Mouse (Mus musculus) fat pad, adult 2 months (tissue): ENCODE measurements around the gene Tmem208.

Experiments
- DNase-seq: peaks from one replicate; pipeline ENCODE4 v3.0.0-alpha.2; 2011; ENCODE audit warnings: low read depth, low spot score; ENCODE audit errors: extremely low read depth

Gene Tmem208

DNA sequence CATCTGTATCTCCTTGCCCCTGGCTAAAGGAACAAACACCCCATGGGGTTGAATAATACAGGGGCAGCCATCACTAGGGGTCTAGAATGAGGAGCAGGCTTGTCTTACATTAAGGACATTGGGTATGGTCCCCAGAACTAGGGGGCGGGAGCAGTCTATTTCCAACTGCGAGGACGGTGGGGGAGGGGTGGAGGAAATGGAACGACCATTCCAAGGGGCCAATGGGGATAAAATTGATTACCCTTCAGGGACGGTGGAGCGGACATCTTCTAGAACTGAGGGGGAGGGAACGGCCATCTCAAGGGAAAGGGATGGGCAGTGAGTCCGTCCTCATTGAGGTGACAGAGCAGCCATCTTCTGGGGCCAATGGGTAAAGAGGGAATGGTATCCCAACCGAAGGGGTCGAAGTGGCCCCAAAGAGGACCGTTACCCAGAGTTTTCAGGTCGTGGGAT is 487 bp upstream of the Tmem208 start:
- no peak for DNase-seq

GRCm38 (mm10) chr8:105326968-105327367 is 814 bp downstream of the Tmem208 start:
- DNase-seq: no peak

DNA sequence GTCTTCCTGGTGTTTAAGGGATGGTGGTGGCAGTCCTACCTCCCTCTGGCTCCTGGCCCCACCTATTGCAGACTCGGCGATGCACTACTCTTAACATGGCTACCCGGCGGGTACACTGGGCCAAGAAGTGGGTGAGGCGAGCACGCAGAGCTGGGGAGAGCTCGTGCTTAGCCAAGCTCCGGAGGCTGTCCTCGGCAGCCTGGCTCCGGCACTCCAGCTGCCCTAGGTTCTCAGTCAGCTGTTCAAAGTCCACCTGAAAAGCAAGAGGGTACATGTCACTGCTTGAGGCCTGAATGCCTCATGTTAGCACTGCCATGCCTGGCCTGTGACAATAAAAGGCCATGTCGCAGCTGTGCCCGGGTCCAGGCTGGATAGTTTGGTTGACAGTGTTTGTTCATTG is 4.2 kb downstream of the Tmem208 start:
- DNase-seq: no peak

- no peak for DNase-seq
Measured at GRCm38 (mm10) chr8:105331469-105331868, 5.3 kb downstream of the Tmem208 start.

DNA sequence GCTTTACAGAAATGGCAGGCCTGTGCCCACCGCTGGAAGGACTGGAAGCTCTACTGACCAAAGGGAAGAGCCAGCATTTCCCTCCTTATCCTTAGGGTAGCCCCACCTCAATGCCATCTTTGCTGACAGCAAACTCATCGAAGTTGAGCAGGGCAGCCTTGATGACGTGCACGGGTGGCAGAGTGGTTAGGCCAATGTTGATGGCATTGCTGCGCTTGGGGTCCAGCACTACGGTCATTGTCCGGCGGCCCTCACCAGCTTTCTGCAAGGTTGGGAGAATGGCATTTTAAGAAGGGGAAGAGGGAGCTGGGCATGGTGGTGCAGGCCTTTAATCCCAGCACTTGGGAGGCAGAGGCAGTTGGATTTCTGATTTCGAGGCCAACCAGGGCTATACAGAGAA is 5.8 kb downstream of the Tmem208 start:
- DNase-seq: no peak

- DNase-seq: no peak
Measured at GRCm38 (mm10) chr8:105332523-105332922, 6.4 kb downstream of the Tmem208 start.

DNA sequence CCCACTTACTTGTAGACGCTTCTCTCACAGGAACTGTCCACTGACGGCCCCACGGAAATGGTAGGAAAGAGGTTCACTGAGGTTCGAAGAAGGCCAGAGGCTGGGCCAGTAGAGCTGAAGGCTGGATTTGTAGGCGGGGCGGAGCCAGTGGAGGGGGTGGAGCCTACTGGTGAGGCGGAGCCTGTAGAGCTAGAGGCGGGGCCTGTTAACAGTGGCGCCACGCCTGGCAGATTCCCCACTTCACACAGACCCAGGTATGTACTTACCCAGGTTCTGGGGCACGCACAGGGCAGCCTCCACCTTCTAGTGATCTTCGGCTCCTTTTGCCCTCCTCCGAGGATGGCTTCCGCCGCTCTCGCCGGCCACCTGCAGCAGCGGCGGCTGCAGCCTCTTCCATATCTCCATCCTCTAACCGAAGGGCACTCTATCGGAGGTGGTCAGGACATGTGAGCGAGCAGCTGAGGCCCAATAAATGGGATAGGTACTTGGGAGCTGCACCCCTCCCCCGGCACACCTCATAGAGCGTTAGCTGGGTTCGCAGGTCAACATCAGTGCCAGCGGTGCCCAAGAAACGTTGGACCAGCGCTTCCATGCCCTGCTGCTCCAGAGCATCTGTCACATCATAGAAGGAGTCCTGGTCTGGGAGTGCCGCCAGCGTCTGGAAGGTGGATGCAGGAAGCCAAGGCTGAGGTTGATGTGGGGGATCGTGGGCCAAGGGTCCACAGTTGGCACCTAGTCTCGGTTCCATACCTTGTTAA is 10.4 kb downstream of the Tmem208 start:
- no peak for DNase-seq

- DNase-seq: no peak
Measured at GRCm38 (mm10) chr8:105338992-105339391, 12.8 kb downstream of the Tmem208 start.

GRCm38 (mm10) chr8:105339886-105340635 is 13.9 kb downstream of the Tmem208 start:
- peak; percentile 62 for DNase-seq

DNA sequence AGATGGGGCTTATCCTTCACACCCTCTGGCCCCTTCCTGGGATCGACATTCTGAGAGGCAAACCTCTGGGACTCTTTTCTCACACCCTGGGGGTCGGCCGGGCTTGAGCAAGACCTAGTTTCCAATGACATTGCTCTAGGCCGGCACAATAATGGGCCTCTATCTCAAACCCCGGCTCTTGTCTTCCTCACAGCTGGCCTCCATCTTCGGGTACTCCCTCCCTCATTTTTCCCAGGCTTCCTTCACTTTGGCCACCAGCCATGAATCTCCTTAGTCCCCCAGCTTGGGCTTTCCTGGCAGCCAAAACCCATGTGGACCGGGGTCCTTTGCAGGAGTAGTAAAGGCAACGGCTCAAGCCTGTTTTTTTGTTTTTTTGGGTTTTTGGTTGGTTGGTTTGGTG is 15.2 kb downstream of the Tmem208 start:
- no peak for DNase-seq

- no peak for DNase-seq
Measured at GRCm38 (mm10) chr8:105342768-105343167, 16.6 kb downstream of the Tmem208 start.

DNA sequence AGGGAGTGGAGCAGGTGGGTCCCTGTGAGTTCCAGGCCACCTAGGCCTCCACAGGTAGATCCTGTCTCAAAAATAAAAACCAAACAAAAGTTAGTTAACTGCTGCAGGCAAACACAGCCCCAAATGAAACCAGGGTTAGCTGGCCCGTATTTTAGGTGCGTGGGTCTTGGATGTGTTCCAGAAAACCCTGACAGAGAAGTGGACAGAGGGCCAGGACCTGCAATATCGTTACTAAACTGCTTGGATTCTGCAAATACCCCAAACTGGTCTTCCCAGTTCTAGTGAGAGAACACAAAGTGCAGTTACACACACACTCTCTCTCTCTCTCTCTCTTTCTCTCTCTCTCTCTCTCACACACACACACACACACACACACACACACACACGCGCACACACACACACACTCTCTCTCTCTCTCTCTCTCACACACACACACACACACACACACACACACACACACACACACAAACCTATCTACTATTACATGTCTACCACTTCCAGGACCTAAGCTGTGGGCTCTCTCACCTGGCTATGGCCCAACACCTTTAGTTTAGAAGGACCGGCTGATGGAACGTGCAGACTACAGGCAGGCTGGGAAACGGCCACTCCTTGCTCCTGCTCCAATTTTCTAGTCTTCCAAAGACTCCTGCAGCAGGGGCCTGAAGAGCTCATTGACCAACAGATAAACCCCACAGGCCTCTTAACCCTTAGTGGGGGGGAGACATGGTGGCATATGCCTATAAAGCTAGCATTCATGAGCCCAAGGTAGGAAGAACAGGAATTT is 17.8 kb downstream of the Tmem208 start:
- peak; percentile 78 for DNase-seq

GRCm38 (mm10) chr8:105345061-105345975 is 19.2 kb downstream of the Tmem208 start:
- DNase-seq: peak; percentile 55

GRCm38 (mm10) chr8:105346611-105347427 is 20.7 kb downstream of the Tmem208 start:
- no peak for DNase-seq

- DNase-seq: peak; percentile 68
Measured at GRCm38 (mm10) chr8:105347428-105348221, 21.5 kb downstream of the Tmem208 start, which contains the start of gene Fhod1. Fhod1 (minus strand) TSS chr8:105347953.

DNA sequence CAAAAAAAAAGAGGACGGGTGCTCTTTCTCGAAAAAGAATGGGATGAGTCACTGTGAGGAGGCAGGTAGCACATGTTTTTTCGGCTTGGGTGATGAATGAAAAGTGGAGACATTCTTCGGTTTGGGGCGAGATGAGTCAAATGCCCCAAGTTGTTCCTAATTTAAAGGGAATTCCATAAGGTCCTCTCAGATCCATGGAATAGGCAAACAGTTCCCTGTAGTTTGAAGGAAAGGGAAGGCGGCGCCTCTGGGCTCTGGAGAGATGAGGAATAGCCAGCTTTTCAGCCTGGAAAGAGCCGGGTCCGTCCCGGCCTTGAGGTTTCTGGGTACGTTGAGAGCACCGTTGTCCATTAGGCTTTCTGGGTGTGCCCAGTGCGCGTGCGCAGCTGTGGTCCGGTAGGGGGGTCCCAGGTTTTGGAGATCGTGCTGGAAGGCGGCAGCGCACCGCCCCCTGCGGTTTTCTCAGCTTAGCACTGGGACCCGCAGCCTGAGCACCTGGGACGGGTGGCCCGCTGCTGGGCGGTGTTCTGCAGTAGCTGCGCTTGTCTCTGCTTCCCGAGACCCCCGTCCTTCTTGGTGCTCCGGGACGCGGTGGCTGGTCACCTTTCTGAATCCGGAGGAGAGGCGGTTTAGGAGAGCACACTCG is 22.4 kb downstream of the Tmem208 start, which contains the start of gene Slc9a5:
Slc9a5 (plus strand) TSS at position 394 of the 646 bp plus-strand sequence.
- DNase-seq: no peak

- no peak for DNase-seq
Measured at GRCm38 (mm10) chr8:105349096-105349771, 23.1 kb downstream of the Tmem208 start.

DNA sequence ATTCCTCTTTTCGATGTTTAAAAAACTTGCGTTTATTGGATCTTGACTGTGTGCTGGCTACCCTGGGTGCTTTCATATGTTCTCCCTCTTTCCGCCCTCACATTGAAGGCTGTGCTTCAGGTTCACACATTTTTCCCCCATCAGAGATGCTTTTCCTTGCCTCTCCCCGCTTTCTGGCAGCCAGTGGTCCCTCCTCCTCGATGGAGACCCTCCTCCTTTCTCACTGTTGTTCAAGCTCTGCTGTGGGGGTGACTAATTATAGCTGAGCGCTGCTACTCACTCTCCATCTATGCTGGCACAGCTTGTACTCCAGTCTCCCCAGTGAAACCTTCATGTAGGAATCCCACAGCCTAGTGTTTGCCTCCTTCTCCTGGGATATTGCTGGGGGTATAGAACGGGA is 24.0 kb downstream of the Tmem208 start:
- DNase-seq: no peak
